ENCODE assay signal across 8 mouse cellular contexts in genomic region chr6:90737376-90737775, GRCm38 (mm10).
DNase-seq lines count a peak whose midpoint lies in the region; ATAC-seq and TF ChIP-seq lines count a peak whose summit lies in the region.

No protein-coding gene starts in this region.

- peak; percentile 98 for TF ChIP-seq CTCF in bone marrow macrophage, adult 2 months (IDR thresholded peaks at IDR 0.05; ENCODE audit: low read depth, low read length)
- TF ChIP-seq CTCF in spleen, adult 2 months (IDR thresholded peaks at IDR 0.05; ENCODE audit: extremely low read depth, insufficient read depth, insufficient read length, insufficient replicate concordance), result peak; percentile 100

- WGBS in embryonic facial prominence, embryonic 15.5 days, result 1% methylated on average over 12 of the region's 12 CpGs
- 1% methylated on average over 12 of the region's 12 CpGs for WGBS in limb, embryonic 14.5 days
- WGBS in midbrain, embryonic 16.5 days, result 3% methylated on average over 12 of the region's 12 CpGs
- 4% methylated on average over 12 of the region's 12 CpGs for WGBS in spleen, adult 2 months

- H3K9me3 ChIP-seq in embryonic facial prominence, embryonic 15.5 days (replicated peaks), result no peaks in the 10 kb centered on the region
- H3K9me3 ChIP-seq in limb, embryonic 14.5 days (ENCODE audit: control insufficient read depth, low read length), result no peaks in the 10 kb centered on the region
- no peaks in the 10 kb centered on the region for H3K9me3 ChIP-seq in midbrain, embryonic 16.5 days (replicated peaks; ENCODE audit: control insufficient read depth, low read length, poor library complexity, severe bottlenecking)

- peak overlapping the region; percentile 75 for H3K4me3 ChIP-seq in bone marrow macrophage, adult 2 months (ENCODE audit: insufficient read depth, low read length)
- H3K4me3 ChIP-seq in embryonic facial prominence, embryonic 15.5 days (replicated peaks), result peak overlapping the region; percentile 82
- H3K4me3 ChIP-seq in limb, embryonic 14.5 days (replicated peaks; ENCODE audit: low read length), result peak overlapping the region; percentile 77
- peak overlapping the region; percentile 87 for H3K4me3 ChIP-seq in midbrain, embryonic 16.5 days (ENCODE audit: low read depth, low read length)
- H3K4me3 ChIP-seq in spleen, adult 2 months (ENCODE audit: extremely low read depth, insufficient read depth, insufficient read length), result 0 out of 2 replicates have a peak overlapping the region, but pooled peaks have one; percentile 51

- H3K36me3 ChIP-seq in embryonic facial prominence, embryonic 15.5 days, result no peaks in the 10 kb centered on the region
- H3K36me3 ChIP-seq in limb, embryonic 14.5 days (ENCODE audit: control insufficient read depth, insufficient read depth, low read length), result no peaks in the 10 kb centered on the region
- no peaks in the 10 kb centered on the region for H3K36me3 ChIP-seq in midbrain, embryonic 16.5 days (ENCODE audit: control insufficient read depth, insufficient read depth, low read length)
- H3K36me3 ChIP-seq in spleen, adult 2 months (ENCODE audit: control insufficient read depth, insufficient read depth, low read length), result 0 out of 2 replicates have a peak, but pooled peaks cover under 1% of the 10 kb centered on the region

- H3K27me3 ChIP-seq in embryonic facial prominence, embryonic 15.5 days, result no peaks in the 10 kb centered on the region
- no peaks in the 10 kb centered on the region for H3K27me3 ChIP-seq in limb, embryonic 14.5 days (ENCODE audit: control insufficient read depth, insufficient read depth, low read length)
- no peaks in the 10 kb centered on the region for H3K27me3 ChIP-seq in midbrain, embryonic 16.5 days (ENCODE audit: control insufficient read depth, insufficient read depth, low read depth, low read length)
- no peaks in the 10 kb centered on the region for H3K27me3 ChIP-seq in spleen, adult 2 months (ENCODE audit: control insufficient read depth, insufficient read depth, low read length)

- peaks cover 57% of the 10 kb centered on the region for H3K4me1 ChIP-seq in bone marrow macrophage, adult 2 months (ENCODE audit: control insufficient read depth, insufficient read depth, low read length)
- peaks cover 13% of the 10 kb centered on the region for H3K4me1 ChIP-seq in embryonic facial prominence, embryonic 15.5 days
- peaks cover 12% of the 10 kb centered on the region for H3K4me1 ChIP-seq in limb, embryonic 14.5 days (ENCODE audit: control insufficient read depth, insufficient read depth, low read length)
- H3K4me1 ChIP-seq in midbrain, embryonic 16.5 days (ENCODE audit: control insufficient read depth, insufficient read depth, low read length), result peaks cover 10% of the 10 kb centered on the region; the same call in 1 of the 2 replicates
- peaks cover 39% of the 10 kb centered on the region for H3K4me1 ChIP-seq in spleen, adult 2 months (ENCODE audit: control insufficient read depth, insufficient read depth, insufficient read length)

- no peak overlapping the region for H3K9ac ChIP-seq in embryonic facial prominence, embryonic 15.5 days
- 0 out of 2 replicates have a peak overlapping the region, but pooled peaks have one; percentile 76 for H3K9ac ChIP-seq in limb, embryonic 14.5 days (ENCODE audit: low read depth, low read length, severe bottlenecking)
- H3K9ac ChIP-seq in midbrain, embryonic 16.5 days (ENCODE audit: low read depth, low read length), result peak overlapping the region; percentile 89

- TF ChIP-seq POLR2A in bone marrow macrophage, adult 2 months (IDR thresholded peaks at IDR 0.05; ENCODE audit: borderline replicate concordance, low read depth, low read length), result no peak
- TF ChIP-seq POLR2A in limb, embryonic 14.5 days (IDR thresholded peaks at IDR 0.05; ENCODE audit: borderline replicate concordance, extremely low read depth, insufficient read depth, insufficient read length), result no peak
- TF ChIP-seq POLR2A in spleen, adult 2 months (IDR thresholded peaks at IDR 0.05; ENCODE audit: low read depth, low read length), result no peak

- peak overlapping the region; percentile 94 for H3K4me2 ChIP-seq in embryonic facial prominence, embryonic 15.5 days (replicated peaks)
- H3K4me2 ChIP-seq in limb, embryonic 14.5 days (replicated peaks; ENCODE audit: low read depth, low read length, severe bottlenecking), result peak overlapping the region; percentile 95
- H3K4me2 ChIP-seq in midbrain, embryonic 16.5 days (ENCODE audit: low read length), result peak overlapping the region; percentile 73

- ATAC-seq in embryonic facial prominence, embryonic 15.5 days (ENCODE audit: insufficient number of reproducible peaks, low FRiP score, low TSS enrichment, low read depth), result peak; percentile 55
- ATAC-seq in limb, embryonic 14.5 days (ENCODE audit: low FRiP score, low read depth), result peak; percentile 81
- ATAC-seq in midbrain, embryonic 16.5 days, result peak; percentile 85

- peak; percentile 79 for DNase-seq in A20 (ENCODE audit: low read depth, low spot score)
- peak; percentile 84 to 91 for DNase-seq in heart, adult 9 months (ENCODE audit: low spot score in 2 of 2)
- peak; percentile 91 for DNase-seq in kidney, adult 9 months
- peak; percentile 92 for DNase-seq in limb, embryonic 14.5 days (ENCODE audit: low spot score)
- DNase-seq in spleen, adult 2 months (ENCODE audit: low read depth in 1 of 2, low spot score in 2 of 2), result peak; percentile 70 to 86

- no peak overlapping the region for H3K27ac ChIP-seq in bone marrow macrophage, adult 2 months (ENCODE audit: insufficient read depth, low read depth, low read length)
- no peak overlapping the region for H3K27ac ChIP-seq in embryonic facial prominence, embryonic 15.5 days (replicated peaks)
- H3K27ac ChIP-seq in limb, embryonic 14.5 days (replicated peaks; ENCODE audit: low read depth, low read length), result no peak overlapping the region; the same call in 1 of the 2 replicates
- H3K27ac ChIP-seq in midbrain, embryonic 16.5 days (ENCODE audit: low read length), result peak overlapping the region; percentile 64
- no peak overlapping the region for H3K27ac ChIP-seq in spleen, adult 2 months (ENCODE audit: insufficient read depth, low read length)
